Mouse (Mus musculus): ENCODE data around the gene Cd83. TPM values are rescaled to one million over a fixed set of nuclear protein-coding genes. Genes with fewer than 3 reads are reported as not detected.
A peak's percentile ranks its signal among the peaks of the same experiment; 100 is the strongest.

The Cd83 gene
- total RNA-seq (2021) = 1 to 10 TPM; 2.8 to 2.9 TPM
- long read RNA-seq, experiment 1, transcript Cd83-201 (5 exons, 2,477 nt) = major isoform, 20 of 22 reads
- long read RNA-seq, experiment 1, partial matches to known transcripts = 0 of 22 reads
- long read RNA-seq, experiment 1, other reads (novel, unspliced or antisense) = 2 of 22 reads
- long read RNA-seq, experiment 2, transcript Cd83-201 (5 exons, 2,477 nt) = major isoform, 23 of 27 reads
- long read RNA-seq, experiment 2, partial matches to known transcripts = 1 of 27 reads
- long read RNA-seq, experiment 2, other reads (novel, unspliced or antisense) = 3 of 27 reads

DNA sequence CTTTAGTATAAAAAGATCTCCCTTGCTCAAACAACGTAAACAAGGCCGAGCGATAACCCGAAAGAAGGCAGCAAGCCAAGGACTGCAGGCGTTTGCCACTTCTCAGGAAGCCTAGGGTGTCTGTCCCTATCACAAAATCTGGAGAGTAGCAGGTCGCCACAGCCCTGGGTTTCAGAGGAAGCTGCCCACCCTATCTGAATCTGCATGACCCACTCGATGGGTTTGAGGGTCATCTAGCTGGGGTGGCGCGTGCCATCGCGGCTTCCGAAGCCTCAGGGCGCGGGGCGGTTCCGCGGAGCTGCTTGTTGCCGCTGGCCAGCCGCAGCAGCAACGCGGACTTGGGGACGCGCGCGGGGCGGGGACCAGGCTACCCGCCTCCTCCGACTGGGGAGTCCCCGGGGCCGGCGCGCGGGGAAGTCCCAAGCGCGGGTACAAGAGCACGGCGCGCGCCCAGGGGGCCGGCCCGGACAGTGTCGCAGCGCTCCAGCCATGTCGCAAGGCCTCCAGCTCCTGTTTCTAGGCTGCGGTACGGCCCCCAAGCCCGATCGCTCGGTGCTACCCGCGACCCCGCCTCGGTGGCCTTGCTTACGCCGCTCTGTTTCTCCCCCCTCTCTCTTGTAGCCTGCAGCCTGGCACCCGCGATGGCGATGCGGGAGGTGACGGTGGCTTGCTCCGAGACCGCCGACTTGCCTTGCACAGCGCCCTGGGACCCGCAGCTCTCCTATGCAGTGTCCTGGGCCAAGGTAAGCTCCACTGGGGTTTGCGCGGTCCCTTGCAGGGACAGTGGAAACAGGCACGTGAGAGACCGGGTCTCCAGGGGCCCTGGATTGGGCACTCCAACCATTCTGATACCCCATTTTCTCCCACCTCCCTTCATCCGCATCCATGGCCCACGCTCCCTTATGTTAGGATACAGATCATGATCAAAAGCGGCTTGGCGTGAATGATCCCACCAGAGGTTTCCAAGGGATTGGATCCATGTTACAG lies at the start of gene Cd83:
Gene Cd83 (plus strand): TSS at position 51 of the 987 bp plus-strand sequence.
- DNase-seq (ENCODE audit: low spot score in 2 of 2) = peak; percentile 54 to 69

- DNase-seq (ENCODE audit: low spot score in 2 of 2) = peak; percentile 54 to 72
Measured at GRCm38 (mm10) chr13:43739598-43740275, 44.8 kb upstream of the Cd83 start.

DNA sequence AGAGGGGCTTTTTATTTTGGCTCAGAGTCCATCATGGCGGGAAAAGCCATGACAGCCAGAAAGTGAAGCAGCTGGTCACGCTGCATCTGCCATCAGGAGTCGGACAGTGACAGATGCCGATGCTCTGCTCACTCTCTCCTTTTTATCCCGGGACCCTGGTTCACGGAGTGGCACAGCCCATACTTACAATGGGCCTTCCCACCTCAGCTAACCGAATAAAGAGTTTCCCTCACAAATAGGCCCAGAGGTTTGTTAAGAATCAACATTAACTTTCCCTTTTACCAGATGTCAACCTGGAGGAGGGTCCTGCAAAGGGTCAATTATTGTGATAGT lies 44.3 kb upstream of the Cd83 start:
- no peak for DNase-seq (ENCODE audit: low spot score in 2 of 2)

GRCm38 (mm10) chr13:43742677-43743076 lies 41.9 kb upstream of the Cd83 start:
- DNase-seq (ENCODE audit: low spot score in 2 of 2) = no peak

GRCm38 (mm10) chr13:43744259-43744658 lies 40.3 kb upstream of the Cd83 start:
- DNase-seq (ENCODE audit: low spot score in 2 of 2) = no peak

DNA sequence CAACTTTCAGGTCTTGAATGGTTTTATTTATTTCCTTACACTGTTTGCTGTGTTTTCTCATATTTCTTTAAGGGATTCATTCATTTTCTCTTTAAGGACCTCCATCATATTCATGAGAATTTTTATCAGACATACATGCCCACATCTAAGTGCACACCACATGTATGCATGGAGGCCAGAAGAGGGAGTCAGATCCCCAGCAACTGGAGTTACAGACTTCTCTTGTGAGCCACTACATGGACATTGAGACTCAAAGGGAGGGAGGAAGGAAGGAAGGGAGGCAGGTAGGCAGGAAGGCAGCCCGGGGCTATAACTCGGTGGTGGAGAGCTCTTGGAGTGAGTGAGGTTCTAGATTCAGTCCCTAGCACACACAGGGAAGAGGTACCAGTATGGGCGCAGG lies 34.3 kb upstream of the Cd83 start:
- no peak for DNase-seq (ENCODE audit: low spot score in 2 of 2)

- no peak for DNase-seq (ENCODE audit: low spot score in 2 of 2)
Measured at GRCm38 (mm10) chr13:43750966-43751365, 33.6 kb upstream of the Cd83 start.

- DNase-seq (ENCODE audit: low spot score in 2 of 2) = no peak
Measured at GRCm38 (mm10) chr13:43752407-43752806, 32.2 kb upstream of the Cd83 start.

GRCm38 (mm10) chr13:43753652-43754051 lies 30.9 kb upstream of the Cd83 start:
- DNase-seq (ENCODE audit: low spot score in 2 of 2) = no peak

DNA sequence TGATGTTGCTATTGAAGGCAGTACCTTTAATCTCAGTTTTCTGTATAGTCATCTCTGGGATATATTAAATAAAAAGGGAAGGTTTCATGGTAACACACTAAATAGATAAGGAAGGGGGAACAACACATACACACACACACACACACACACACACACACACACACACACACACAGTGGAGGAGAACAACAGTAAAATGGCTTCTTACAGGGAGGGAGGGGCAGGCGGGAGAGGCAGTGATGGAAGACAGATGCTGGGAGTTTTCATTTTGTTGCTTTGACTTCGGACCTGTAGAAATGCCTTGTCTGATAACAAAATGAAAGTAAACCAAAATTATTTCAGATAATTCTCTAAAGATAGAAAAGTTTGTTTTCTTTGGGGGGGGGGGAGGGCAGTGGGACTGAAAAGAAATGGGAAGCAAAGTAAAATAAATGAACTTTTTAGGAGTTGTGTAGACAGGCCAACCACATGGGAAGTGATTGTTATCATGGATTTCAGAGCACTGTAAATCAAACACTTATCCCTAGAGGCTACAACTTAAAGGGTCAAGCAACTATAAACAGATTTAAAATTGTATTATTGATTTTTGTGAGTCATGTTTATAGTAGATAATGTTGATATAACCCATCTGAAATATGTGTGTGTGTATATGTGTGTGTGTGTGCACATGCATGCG lies 30.0 kb upstream of the Cd83 start:
- DNase-seq (ENCODE audit: low spot score in 2 of 2) = no peak

DNA sequence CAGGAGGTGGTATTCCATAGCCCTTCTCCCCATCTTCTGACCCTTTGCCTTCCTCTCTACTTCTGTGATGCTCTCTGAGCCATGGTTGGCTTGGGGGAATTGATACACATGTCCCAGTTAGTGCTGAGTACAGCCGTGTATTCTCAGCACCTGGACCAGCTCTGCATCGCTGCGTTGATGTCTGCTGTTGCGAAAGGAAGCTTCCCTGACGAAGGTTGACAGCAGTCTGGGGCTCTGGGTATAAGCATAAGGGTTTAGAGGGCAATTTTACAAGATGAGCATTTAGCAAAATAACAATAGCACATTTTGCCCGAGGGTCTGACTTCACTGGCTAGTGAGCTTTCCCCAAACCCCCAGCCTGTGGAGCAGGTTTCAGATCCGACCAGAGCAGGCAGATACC lies 29.0 kb upstream of the Cd83 start:
- DNase-seq (ENCODE audit: low spot score in 2 of 2) = no peak

DNA sequence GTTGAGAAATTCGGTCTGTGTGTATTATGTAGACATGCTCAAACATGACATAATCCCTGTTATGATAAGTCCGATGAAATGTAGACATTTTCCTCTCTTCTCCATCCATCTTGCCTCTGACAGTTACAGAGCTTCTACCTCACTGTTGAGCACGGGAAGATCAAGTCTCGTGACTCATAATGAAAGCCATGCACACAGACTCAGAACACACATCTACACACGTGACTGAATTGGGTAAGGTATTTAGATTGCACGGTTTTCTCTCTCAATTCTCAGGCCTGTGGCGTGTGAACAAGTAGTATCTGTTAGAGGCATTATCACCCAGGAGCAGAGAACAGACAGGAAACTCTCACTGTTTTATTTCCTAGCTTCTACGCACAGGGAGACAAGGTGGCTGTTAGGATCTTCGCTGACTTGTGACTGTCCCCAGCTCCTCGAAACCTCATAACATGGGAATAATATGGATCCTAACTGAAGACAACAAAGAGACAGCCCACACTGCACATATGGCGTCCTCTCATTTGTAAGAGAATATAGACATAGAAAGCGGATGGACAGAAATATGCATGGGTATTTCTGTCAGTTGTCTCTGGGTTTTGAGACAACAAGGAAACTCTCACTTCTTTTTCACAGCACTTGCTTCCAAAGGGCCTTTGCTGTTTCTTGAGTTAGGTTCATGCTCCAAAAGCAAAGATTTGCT lies 23.3 kb upstream of the Cd83 start:
- DNase-seq (ENCODE audit: low spot score in 2 of 2) = no peak

GRCm38 (mm10) chr13:43762901-43763300 lies 21.7 kb upstream of the Cd83 start:
- no peak for DNase-seq (ENCODE audit: low spot score in 2 of 2)

DNA sequence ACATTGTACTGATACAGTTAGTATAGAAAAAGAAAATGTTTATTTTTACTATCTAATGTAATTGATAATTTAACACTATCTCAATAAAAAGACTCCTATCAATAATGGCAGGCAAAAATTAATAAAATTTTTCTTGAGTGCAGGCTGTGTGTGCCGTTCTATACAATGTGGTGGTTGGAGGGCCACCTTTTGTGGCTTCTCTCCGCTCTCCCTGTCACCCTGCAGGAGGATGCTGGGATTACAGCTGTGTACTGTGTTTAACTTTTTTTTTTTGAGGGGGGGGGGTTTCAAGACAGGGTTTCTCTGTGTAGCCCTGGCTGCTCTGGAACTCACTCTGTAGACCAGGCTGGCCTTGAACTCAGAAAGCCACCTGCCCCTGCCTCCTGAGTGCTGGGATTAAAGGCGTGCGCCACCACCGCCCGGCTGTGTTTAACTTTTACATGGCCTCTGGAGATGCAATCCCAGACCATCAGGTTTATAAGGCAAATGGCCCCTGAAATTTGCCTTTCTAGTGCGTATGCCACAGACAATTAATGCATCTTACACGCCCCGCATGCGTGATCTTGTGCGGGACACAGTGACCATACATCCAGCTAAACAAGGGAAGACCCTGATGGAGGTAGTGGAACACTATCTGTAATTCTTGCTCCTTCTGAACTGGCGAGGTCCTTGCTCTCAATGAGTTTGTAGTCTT lies 21.1 kb upstream of the Cd83 start:
- DNase-seq (ENCODE audit: low spot score in 2 of 2) = no peak

DNA sequence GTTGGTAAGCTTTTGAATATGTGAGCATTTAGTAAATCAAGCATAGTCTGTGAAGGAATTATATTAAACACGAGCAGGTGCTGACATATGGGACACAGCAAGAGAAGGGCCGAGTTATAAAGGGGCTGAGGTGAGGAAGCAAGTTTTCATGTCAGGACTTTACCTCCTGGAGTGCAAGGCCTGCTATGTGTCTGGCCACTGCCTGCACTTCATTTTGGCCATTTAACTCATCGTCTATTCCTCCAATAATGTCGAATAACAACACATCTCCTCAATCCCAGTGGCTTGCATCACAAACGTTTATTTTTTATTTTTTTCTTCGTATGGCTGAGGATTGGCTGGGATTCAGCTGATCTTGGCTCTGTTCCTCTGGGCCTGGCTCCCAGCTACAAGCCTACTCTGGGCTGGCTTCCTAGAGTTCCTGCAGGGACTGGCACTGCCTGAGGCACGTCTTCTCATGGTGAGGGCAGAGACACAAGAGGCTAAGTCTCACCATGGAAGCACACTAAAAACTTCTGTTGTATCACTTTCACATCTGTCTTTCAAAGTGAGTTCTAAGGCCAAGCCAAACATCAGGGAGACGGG lies 20.5 kb upstream of the Cd83 start:
- DNase-seq (ENCODE audit: low spot score in 2 of 2) = peak in 1 of 2 experiments; percentile 44

GRCm38 (mm10) chr13:43765293-43765814 lies 19.2 kb upstream of the Cd83 start:
- DNase-seq (ENCODE audit: low spot score in 2 of 2) = no peak

- no peak for DNase-seq (ENCODE audit: low spot score in 2 of 2)
Measured at GRCm38 (mm10) chr13:43766786-43767680, 17.5 kb upstream of the Cd83 start.

GRCm38 (mm10) chr13:43773020-43773419 lies 11.6 kb upstream of the Cd83 start:
- DNase-seq (ENCODE audit: low spot score in 2 of 2) = no peak
